Mouse (Mus musculus) liver, adult 2 months (tissue): ENCODE measurements around the gene Arl10.

Source experiments
- CTCF ChIP-seq: fragments of 200-500 bp; IDR thresholded peaks from 2 replicates; pipeline ENCODE4 v1.5.1; 2011; ENCODE audit warnings: low read depth, low read length, control low read depth
- POLR2A ChIP-seq: fragments of 200-500 bp; IDR thresholded peaks from 2 replicates; pipeline ENCODE4 v1.6.1; 2011; ENCODE audit warnings: low read length, control low read depth; ENCODE audit not compliant: insufficient read depth; ENCODE audit errors: extremely low read depth

GRCm38 (mm10) chr13:54562562-54562961 is 12.3 kb upstream of the Arl10 start:
- TF ChIP-seq CTCF (no peak), POLR2A (no peak)
